Mouse (Mus musculus): ENCODE measurements at regions not wholly inside any gene's neighbourhood (a gene's known extent, or its start where the extent isn't known, plus 50 kb on each side); places are given as distances from the start of the nearest gene placed in this dataset.

DNA sequence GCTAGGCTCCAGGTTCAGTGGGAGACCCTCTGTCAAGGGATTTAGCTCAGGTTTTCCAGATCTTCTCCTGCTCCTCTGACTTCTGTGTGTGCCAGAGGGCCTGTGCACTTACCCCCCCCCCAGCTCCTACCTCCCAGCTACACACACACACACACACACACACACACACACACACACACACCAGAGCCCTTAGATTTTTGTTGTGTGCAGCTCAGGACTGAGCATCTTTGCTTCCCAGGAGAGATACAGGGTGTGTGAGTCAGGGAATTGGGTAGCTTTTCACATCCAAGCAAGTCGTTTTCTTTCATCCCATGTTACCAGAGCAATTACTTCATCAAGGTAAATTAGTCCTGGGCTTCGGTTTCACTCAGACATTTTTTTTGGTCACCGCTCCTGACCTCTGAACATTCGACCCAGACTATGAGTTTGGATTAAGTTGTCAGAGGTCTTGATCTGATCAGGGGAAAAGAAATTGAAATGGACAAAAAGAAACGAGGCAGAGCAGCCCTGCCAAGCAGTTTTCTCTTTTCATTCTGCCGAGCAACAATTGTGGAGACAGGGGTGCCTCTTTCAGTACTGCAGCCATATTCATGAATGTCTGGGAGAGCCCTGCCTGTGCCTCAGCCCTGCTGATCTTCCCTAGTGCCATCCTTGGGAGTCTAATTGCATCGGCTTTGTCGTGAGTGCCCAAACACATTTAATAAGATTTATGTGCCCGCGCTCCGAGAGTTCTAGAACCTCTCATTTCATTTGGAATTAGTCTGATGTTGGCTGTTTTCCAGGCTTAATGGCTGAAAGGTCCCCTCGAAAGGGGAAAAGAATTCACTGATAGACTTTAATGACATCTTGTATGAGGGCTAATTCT, 241.3 kb downstream of the 1500009L16Rik start:
- no peak for DNase-seq (ENCODE audit: low spot score in 2 of 2)

DNA sequence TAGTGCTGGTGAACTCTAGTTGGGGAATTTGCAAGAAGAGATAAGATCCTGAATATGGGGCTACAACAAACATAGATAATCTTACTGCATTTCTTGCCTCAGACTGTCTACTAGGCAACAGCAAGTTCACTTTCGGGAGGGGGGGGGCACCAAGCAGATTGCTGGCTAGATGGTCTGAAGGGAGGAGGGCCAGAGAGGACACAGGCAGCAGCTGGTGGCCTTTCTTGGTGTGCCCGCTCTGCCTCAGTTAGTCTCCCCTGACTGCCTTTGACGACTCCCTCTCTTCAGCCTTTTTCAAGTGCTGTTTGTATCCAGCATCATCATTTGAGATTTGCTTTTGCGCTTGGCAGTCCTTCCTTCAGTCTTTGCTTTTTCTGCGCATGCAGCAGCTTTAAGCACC, 242.2 kb downstream of the 1500009L16Rik start:
- no peak for DNase-seq (ENCODE audit: low spot score in 2 of 2)

GRCm38 (mm10) chr10:83970501-83970900, 247.8 kb downstream of the 1500009L16Rik start:
- no peak for DNase-seq (ENCODE audit: low spot score in 2 of 2)

GRCm38 (mm10) chr10:83974548-83974947, 251.9 kb downstream of the 1500009L16Rik start:
- DNase-seq (ENCODE audit: low spot score in 2 of 2) = no peak

DNA sequence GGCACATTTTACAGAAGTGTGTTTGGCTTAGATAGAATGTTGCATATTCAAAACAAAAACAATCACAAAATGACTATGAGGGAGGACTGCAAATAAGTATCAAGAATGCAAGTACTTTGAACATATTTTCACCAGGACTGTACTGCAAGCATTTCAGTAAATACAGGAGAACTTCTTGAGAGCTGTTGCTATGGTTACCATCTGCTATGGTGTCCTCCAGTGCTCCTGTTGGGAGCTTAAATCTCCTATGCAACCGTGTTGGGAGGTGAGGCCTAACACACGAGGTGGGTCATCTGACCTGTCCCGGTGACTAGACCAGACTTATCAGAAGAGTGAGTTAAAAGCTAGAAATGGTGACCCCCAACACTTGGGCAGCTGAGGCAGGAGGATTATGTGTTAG, 253.9 kb downstream of the 1500009L16Rik start:
- no peak for DNase-seq (ENCODE audit: low spot score in 2 of 2)

DNA sequence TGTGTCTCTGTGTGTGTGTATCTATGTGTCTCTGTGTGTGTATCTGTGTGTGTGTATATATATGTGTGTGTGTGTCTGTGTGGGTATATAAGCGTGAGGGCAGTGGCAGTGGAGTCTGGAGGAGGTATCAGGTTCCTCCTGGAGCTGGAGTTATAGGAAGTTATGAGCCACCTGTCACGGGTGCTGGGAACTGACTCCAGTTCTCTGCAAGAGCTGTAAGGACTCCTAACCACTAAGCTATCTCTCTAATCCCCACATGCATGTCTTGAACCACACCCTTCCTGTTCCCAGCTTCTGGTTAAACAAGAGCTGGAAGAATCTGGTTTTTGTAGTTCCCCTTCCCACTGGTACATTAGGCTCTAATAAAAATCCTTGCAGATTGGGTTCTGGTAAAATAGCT, 257.3 kb downstream of the 1500009L16Rik start:
- no peak for DNase-seq (ENCODE audit: low spot score in 2 of 2)

- no peak for DNase-seq (ENCODE audit: low spot score in 2 of 2)
Measured at GRCm38 (mm10) chr10:83984697-83985415, 262.2 kb downstream of the 1500009L16Rik start.

GRCm38 (mm10) chr10:83992577-83993305, 270.1 kb downstream of the 1500009L16Rik start:
- no peak for DNase-seq (ENCODE audit: low spot score in 2 of 2)

DNA sequence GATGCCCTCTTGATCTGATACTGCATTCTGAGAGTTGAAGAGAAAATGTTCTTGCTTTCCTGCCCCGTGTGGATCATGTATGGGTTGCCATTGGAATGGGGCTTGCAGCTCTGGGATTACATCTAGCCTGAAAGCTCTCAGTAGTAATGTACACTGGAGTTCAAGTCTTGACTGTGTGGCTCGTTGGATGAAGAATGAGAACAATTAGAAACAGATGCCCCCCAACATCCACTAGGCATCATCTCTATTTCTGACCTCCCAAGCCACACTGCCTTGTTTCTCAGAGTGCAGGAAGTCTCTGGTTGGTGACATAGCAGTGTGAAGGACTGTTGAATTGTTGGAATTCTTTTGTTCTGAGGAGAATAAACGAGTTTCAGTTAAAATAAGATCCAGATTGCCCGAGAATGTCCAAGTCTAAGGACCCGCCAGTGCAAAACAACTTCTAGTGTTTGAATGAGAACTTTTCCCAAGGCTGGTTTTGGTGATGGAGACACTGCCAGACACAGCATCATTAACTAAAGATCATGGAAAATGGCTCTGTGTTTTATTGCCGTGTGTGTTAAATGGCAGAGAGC, 272.4 kb downstream of the 1500009L16Rik start:
- DNase-seq (ENCODE audit: low spot score in 2 of 2) = no peak

GRCm38 (mm10) chr10:83995913-83996312, 273.2 kb downstream of the 1500009L16Rik start:
- DNase-seq (ENCODE audit: low spot score in 2 of 2) = no peak

- DNase-seq (ENCODE audit: low spot score in 2 of 2) = no peak
Measured at GRCm38 (mm10) chr10:83996489-83996888, 273.8 kb downstream of the 1500009L16Rik start.

GRCm38 (mm10) chr10:84000436-84001208, 278.0 kb downstream of the 1500009L16Rik start:
- DNase-seq (ENCODE audit: low spot score in 2 of 2) = no peak

GRCm38 (mm10) chr10:84002744-84003143, 280.1 kb downstream of the 1500009L16Rik start:
- no peak for DNase-seq (ENCODE audit: low spot score in 2 of 2)

- DNase-seq (ENCODE audit: low spot score in 2 of 2) = no peak
Measured at GRCm38 (mm10) chr10:84003601-84004149, 281.0 kb downstream of the 1500009L16Rik start.

DNA sequence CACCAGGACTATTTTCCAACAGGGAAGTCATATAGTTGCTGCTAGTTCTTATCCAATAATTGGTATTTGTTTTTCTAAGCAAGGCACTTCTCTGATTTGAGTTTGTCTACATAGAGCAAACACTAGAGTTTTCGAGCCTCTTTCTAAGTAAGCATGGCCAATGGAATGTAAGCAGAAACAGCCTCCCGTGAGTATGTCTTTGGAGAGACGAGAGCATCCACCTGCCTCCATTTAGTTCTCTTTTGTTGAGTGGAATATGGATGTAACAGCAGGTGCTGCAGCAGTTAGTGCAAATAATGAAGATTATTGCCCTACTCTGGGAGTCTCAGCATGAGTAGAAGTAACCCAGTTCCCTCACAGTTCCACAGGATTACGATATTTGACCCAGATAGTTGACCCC, 286.3 kb downstream of the 1500009L16Rik start:
- no peak for DNase-seq (ENCODE audit: low spot score in 2 of 2)

GRCm38 (mm10) chr10:84019381-84019780, 296.7 kb downstream of the 1500009L16Rik start:
- peak; percentile 74 to 77 for DNase-seq (ENCODE audit: low spot score in 2 of 2)

GRCm38 (mm10) chr10:84020023-84020620, 297.5 kb downstream of the 1500009L16Rik start:
- DNase-seq (ENCODE audit: low spot score in 2 of 2) = peak; percentile 40 to 47

- no peak for DNase-seq (ENCODE audit: low spot score in 2 of 2)
Measured at GRCm38 (mm10) chr10:84021167-84022120, 298.8 kb downstream of the 1500009L16Rik start.

GRCm38 (mm10) chr10:84024294-84024693, 301.6 kb downstream of the 1500009L16Rik start:
- DNase-seq (ENCODE audit: low spot score in 2 of 2) = no peak
